Mouse (Mus musculus) kidney, postnatal 14 days (tissue): Measurements from ENCODE around the gene Marveld1.

Experiments
- DNase-seq: peaks from one replicate; pipeline ENCODE4 v3.0.0; 2022; ENCODE audit warnings: mixed read lengths

Gene Marveld1

DNA sequence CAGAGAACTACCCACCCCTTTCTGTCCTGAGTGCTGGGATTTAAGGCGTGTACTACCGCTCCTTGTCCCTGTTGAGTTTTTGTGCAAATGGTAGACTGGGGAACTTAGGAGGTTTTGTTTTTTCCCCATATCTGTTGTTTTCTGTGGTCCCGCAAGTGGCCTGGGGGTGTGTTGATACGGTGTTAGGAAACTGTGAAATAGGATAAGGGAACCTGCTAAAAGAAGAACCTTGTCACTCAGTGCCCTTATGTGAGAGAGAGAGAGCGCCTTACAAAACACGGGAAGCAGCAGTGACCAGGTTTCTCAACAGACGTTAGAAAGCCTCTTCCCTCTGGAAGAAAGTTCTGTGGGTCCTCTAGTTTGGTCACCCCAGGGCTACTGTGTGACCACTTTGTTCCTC, 29.6 kb downstream of the Marveld1 start:
- no peak for DNase-seq

DNA sequence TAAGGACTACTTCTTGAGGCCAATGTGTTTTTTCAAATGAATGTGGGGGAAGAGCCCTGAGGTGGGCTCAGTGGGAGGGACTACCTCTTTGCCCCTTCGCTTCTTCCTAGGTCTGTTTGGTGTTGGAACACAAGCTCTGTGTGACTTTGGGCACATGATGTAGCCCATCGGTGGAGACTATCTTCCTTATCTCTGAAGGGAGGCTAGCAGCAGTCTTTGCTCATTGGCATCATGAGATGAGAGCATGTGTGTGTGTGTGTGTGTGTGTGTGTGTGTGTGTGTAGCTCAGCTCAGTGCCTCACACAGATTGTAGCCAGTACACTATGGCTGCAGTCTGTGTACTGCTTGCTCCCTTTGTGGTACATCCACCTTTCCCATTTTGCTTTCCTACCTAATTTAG, 30.3 kb downstream of the Marveld1 start:
- DNase-seq, result no peak

DNA sequence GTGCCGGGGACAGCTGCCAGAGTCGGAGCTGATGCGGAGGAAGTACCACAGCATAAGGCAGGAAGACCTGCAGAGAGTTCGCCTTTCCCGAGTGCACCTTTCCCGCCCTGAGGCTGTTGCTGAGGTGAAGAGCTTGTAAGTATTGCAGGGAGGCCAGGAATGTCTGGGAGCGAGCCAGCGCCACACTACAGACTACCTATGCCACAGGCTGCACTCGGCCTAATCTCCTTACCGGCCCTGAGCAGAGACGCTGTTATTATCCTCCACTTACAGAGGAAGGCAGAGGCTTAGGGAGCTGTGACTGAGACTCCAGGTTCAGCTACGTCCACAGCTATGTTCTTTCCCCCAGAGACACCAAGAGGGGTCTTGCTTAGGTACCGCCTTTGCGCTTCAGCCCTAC, 32.2 kb downstream of the Marveld1 start:
- DNase-seq, result no peak

DNA sequence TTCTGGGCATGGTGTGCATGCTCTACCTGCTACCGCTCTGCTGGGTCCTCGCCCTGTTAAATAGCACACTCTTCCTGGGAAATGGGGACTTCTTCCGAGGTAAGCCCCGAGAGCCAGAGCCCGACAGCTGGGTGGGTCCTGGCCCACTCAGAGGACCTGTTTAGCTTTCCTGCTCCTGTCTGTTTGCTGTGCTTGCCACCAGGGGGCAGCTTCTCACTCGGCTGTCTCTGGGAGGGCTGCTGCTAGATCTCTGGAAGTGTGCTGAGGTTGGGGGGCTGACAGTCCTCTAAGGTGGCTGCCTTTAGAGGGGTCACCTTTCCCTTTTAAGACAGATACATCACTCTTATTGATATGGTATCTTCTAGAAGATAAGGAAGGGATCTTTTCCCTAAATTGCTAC, 35.5 kb downstream of the Marveld1 start:
- no peak for DNase-seq

DNA sequence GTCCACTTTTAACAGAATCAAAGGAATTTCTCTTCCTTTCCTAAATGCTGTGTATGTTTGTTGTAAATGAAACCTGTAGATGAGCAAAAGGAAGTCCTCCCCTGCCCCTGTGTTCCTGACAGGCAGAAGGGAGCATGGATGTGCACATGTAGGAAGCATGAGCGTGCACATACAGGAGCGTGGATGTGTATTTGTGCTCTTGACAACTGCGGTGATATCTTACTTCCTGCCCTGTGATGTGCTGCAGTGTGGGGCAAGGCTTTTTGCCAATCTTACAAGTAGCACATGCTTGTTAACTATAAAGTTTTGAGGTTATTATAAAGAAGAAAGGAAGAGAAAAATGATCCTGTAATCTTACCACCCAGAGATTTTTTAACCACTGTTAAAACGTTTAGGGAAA, 42.5 kb downstream of the Marveld1 start:
- DNase-seq, result no peak

DNA sequence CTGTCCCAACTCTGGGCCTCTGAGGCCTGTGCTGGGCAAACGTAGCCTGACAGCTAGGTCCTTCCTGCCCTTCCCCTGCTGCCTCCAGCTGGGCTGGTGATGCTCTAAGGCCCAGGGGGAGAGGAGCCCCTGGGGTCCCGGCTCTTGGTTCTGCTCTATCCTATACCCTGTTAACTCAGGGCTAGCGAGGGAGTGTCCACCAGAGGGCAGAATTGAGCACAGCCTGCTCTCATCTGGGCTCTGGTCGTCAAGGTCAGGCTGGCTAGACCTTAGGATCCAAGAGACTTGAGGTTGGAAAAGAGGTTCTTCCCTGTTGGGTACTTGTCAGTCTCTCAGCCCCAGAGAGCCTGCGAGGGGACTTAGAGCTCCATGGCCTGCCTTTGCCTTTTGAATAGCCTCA, 43.3 kb downstream of the Marveld1 start:
- peak; percentile 58 for DNase-seq

DNA sequence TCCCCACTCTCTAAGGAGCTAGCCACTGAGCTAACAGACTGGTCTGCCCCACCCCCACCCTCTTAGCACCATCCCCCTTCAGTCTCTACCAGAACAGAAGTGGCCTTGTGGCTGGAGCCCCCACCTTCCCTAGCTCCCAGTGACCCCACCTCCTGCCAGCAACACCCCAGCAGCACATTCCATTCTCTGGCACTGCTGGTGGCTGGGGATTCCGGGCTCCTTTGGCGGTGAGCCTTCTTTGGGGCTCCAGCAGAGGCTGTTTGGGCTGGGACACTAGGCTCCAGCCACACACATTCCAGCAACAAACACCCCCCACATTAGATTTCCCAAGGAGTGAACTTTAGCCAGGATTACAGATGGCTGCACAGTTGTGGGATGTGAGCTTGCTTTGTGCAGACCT, 46.1 kb downstream of the Marveld1 start:
- DNase-seq, result no peak

DNA sequence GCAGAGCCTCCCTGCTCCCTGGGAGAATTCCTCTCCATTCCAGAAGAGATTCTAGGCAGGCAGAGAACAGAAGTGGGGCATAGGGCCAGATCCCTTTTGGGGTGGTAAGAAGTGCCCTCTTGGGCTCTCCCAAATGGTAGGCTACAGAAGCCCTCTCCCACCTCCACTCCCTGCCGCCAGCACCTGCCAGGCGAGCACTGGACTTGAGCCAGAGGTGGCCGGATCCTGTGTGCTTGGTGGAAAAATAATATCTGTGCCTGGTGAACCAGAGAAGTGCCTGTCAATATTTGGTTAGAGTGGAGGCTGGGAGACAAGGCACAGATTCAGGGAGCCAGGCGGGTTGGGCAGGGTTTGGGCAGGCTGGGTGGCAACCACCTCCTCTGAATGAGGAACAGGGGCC, 49.2 kb downstream of the Marveld1 start:
- peak; percentile 36 for DNase-seq

DNA sequence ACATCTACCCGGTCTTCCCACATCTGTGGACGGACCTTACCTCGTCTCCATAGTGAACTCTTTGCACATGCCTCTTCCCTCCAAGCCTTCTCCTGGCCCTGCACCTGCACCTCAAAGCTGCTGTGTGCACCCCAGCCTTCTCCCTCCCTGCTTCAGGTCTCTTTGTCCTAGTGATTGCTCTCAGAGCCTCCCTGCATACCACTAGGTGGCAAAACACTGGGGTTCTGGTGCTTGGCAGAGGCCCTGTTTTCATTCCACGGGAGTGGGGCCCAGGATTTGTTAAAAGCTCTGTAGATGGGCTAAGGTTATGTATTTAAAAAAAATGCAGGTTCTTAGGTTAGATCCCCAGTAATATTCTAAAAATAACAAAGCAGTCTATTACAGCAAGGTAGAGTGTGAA, 49.9 kb downstream of the Marveld1 start:
- DNase-seq, result no peak

DNA sequence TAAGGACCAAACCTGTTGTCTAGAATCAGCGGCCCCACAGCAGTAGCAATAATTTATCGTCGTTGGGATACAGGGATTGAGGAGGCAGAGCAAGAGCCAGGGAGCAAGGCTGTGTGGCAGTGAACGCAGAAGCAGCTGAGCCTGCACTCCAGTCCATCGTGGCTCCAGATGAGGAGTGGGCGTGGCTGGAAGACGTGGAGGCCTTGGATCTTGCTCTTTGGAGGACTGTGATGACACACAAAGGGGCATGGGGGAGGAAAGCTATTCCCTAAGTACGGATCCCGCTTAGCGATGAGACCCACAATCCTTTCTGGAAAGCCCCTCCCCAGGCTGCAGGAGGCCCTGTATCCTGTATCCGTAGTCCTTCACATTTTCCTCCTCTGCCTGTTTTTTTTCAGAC, 50.8 kb downstream of the Marveld1 start:
- no peak for DNase-seq
